Mouse (Mus musculus): ENCODE data around the gene Dag1.

- TF ChIP-seq POLR2A (IDR thresholded peaks at IDR 0.05; ENCODE audit: extremely low read depth, insufficient read depth, low read length) (no peak), CTCF (IDR thresholded peaks at IDR 0.05; ENCODE audit: extremely low read depth, insufficient read depth, low read length) (no peak)
These were observed 106.3 kb downstream of the Dag1 start for GRCm38 (mm10) chr9:108157451-108157850.
